Mouse (Mus musculus): ENCODE data around the gene Cpt1a. TPM values are rescaled to one million over a fixed set of nuclear protein-coding genes. Genes with fewer than 3 reads are reported as not detected.

Gene Cpt1a
- total and polyA plus RNA-seq, 2 experiments = 162 to 182 TPM

- Histone ChIP-seq H3K9ac (ENCODE audit: low read depth, low read length) (no peak overlapping the region), H3K79me2 (ENCODE audit: control insufficient read depth, insufficient read depth, low read length) (no peaks in the 10 kb centered on the region), H3K27ac (replicated peaks; ENCODE audit: insufficient read depth, low read depth, low read length) (no peak overlapping the region), H3K4me3 (ENCODE audit: insufficient read depth, low read depth, low read length) (no peak overlapping the region), H3K36me3 (ENCODE audit: control insufficient read depth, insufficient read depth, low read length) (no peaks in the 10 kb centered on the region), H3K27me3 (ENCODE audit: control insufficient read depth, insufficient read depth, low read length) (no peaks in the 10 kb centered on the region), H3K4me1 (ENCODE audit: control insufficient read depth, insufficient read depth, low read length) (no peaks in the 10 kb centered on the region)
- no peak for TF ChIP-seq CTCF (IDR thresholded peaks at IDR 0.05; ENCODE audit: low read depth, low read length)
- TF ChIP-seq POLR2A (IDR thresholded peaks at IDR 0.05; ENCODE audit: extremely low read depth, insufficient read depth, low read length) = no peak
- 79% methylated on average over 4 of the region's 4 CpGs for WGBS
- DNase-seq (ENCODE audit: extremely low read depth, low read depth, low spot score) = no peak
These were observed 18.1 kb upstream of the Cpt1a start for GRCm38 (mm10) chr19:3304017-3304416.

GRCm38 (mm10) chr19:3307175-3307949, 14.8 kb upstream of the Cpt1a start:
- no peaks in the 10 kb centered on the region for H3K4me1 ChIP-seq (ENCODE audit: control insufficient read depth, insufficient read depth, low read length)
- no peaks in the 10 kb centered on the region for H3K27me3 ChIP-seq (ENCODE audit: control insufficient read depth, insufficient read depth, low read length)
- H3K4me3 ChIP-seq (ENCODE audit: insufficient read depth, low read depth, low read length) = no peak overlapping the region
- DNase-seq (ENCODE audit: extremely low read depth, low read depth, low spot score) = no peak
- no peaks in the 10 kb centered on the region for H3K79me2 ChIP-seq (ENCODE audit: control insufficient read depth, insufficient read depth, low read length)
- no peak overlapping the region for H3K27ac ChIP-seq (replicated peaks; ENCODE audit: insufficient read depth, low read depth, low read length)
- TF ChIP-seq CTCF (IDR thresholded peaks at IDR 0.05; ENCODE audit: low read depth, low read length) (no peak), POLR2A (IDR thresholded peaks at IDR 0.05; ENCODE audit: extremely low read depth, insufficient read depth, low read length) (no peak)
- 76% methylated on average over 16 of the region's 16 CpGs for WGBS
- no peaks in the 10 kb centered on the region for H3K36me3 ChIP-seq (ENCODE audit: control insufficient read depth, insufficient read depth, low read length)
- H3K9ac ChIP-seq (ENCODE audit: low read depth, low read length) = no peak overlapping the region

GRCm38 (mm10) chr19:3319341-3319740, 2.8 kb upstream of the Cpt1a start:
- peaks cover 21% of the 10 kb centered on the region for H3K4me1 ChIP-seq (ENCODE audit: control insufficient read depth, insufficient read depth, low read length)
- peak overlapping the region; percentile 82 for H3K27ac ChIP-seq (replicated peaks; ENCODE audit: insufficient read depth, low read depth, low read length)
- no peak for TF ChIP-seq POLR2A (IDR thresholded peaks at IDR 0.05; ENCODE audit: extremely low read depth, insufficient read depth, low read length)
- no peak overlapping the region for H3K4me3 ChIP-seq (ENCODE audit: insufficient read depth, low read depth, low read length)
- no peaks in the 10 kb centered on the region for H3K79me2 ChIP-seq (ENCODE audit: control insufficient read depth, insufficient read depth, low read length)
- no peak overlapping the region for H3K9ac ChIP-seq (ENCODE audit: low read depth, low read length)
- 29% methylated on average over 2 of the region's 2 CpGs for WGBS
- peak; percentile 78 for DNase-seq (ENCODE audit: extremely low read depth, low read depth, low spot score)
- no peaks in the 10 kb centered on the region for H3K27me3 ChIP-seq (ENCODE audit: control insufficient read depth, insufficient read depth, low read length)
- H3K36me3 ChIP-seq (ENCODE audit: control insufficient read depth, insufficient read depth, low read length) = no peaks in the 10 kb centered on the region

GRCm38 (mm10) chr19:3320086-3320485, 2.0 kb upstream of the Cpt1a start:
- H3K79me2 ChIP-seq (ENCODE audit: control insufficient read depth, insufficient read depth, low read length) = no peaks in the 10 kb centered on the region
- 26% methylated on average over 7 of the region's 7 CpGs for WGBS
- H3K27ac ChIP-seq (replicated peaks; ENCODE audit: insufficient read depth, low read depth, low read length) = peak overlapping the region; percentile 82
- TF ChIP-seq CTCF (IDR thresholded peaks at IDR 0.05; ENCODE audit: low read depth, low read length) (no peak), POLR2A (IDR thresholded peaks at IDR 0.05; ENCODE audit: extremely low read depth, insufficient read depth, low read length) (no peak)
- DNase-seq (ENCODE audit: extremely low read depth, low read depth, low spot score) = peak; percentile 98
- H3K4me1 ChIP-seq (ENCODE audit: control insufficient read depth, insufficient read depth, low read length) = peaks cover 21% of the 10 kb centered on the region
- no peaks in the 10 kb centered on the region for H3K36me3 ChIP-seq (ENCODE audit: control insufficient read depth, insufficient read depth, low read length)
- no peaks in the 10 kb centered on the region for H3K27me3 ChIP-seq (ENCODE audit: control insufficient read depth, insufficient read depth, low read length)
- peak overlapping the region; percentile 26 for H3K9ac ChIP-seq (ENCODE audit: low read depth, low read length)
- no peak overlapping the region for H3K4me3 ChIP-seq (ENCODE audit: insufficient read depth, low read depth, low read length)

GRCm38 (mm10) chr19:3320801-3321200, 1.3 kb upstream of the Cpt1a start:
- no peak overlapping the region for H3K9ac ChIP-seq (ENCODE audit: low read depth, low read length)
- no peak for TF ChIP-seq POLR2A (IDR thresholded peaks at IDR 0.05; ENCODE audit: extremely low read depth, insufficient read depth, low read length)
- TF ChIP-seq CTCF (IDR thresholded peaks at IDR 0.05; ENCODE audit: low read depth, low read length) = peak; percentile 53; the same call in 1 of the 2 replicates
- H3K27me3 ChIP-seq (ENCODE audit: control insufficient read depth, insufficient read depth, low read length) = no peaks in the 10 kb centered on the region
- DNase-seq (ENCODE audit: extremely low read depth, low read depth, low spot score) = peak; percentile 62
- 42% methylated on average over 3 of the region's 3 CpGs for WGBS
- H3K4me1 ChIP-seq (ENCODE audit: control insufficient read depth, insufficient read depth, low read length) = peaks cover 21% of the 10 kb centered on the region
- no peaks in the 10 kb centered on the region for H3K79me2 ChIP-seq (ENCODE audit: control insufficient read depth, insufficient read depth, low read length)
- H3K27ac ChIP-seq (replicated peaks; ENCODE audit: insufficient read depth, low read depth, low read length) = peak overlapping the region; percentile 93
- H3K4me3 ChIP-seq (ENCODE audit: insufficient read depth, low read depth, low read length) = no peak overlapping the region
- no peaks in the 10 kb centered on the region for H3K36me3 ChIP-seq (ENCODE audit: control insufficient read depth, insufficient read depth, low read length)

- peak; percentile 49 for DNase-seq (ENCODE audit: extremely low read depth, low read depth, low spot score)
- Histone ChIP-seq H3K27me3 (ENCODE audit: control insufficient read depth, insufficient read depth, low read length) (no peaks in the 10 kb centered on the region), H3K9ac (ENCODE audit: low read depth, low read length) (peak overlapping the region; percentile 16), H3K4me1 (ENCODE audit: control insufficient read depth, insufficient read depth, low read length) (peaks cover 21% of the 10 kb centered on the region), H3K36me3 (ENCODE audit: control insufficient read depth, insufficient read depth, low read length) (no peaks in the 10 kb centered on the region), H3K27ac (replicated peaks; ENCODE audit: insufficient read depth, low read depth, low read length) (peak overlapping the region; percentile 93), H3K79me2 (ENCODE audit: control insufficient read depth, insufficient read depth, low read length) (no peaks in the 10 kb centered on the region), H3K4me3 (ENCODE audit: insufficient read depth, low read depth, low read length) (peak overlapping the region; percentile 88)
- TF ChIP-seq CTCF (IDR thresholded peaks at IDR 0.05; ENCODE audit: low read depth, low read length) (no peak), POLR2A (IDR thresholded peaks at IDR 0.05; ENCODE audit: extremely low read depth, insufficient read depth, low read length) (0 out of 2 replicates have a peak, but pooled peaks have one; percentile 7)
- WGBS = 4% methylated on average over 11 of the region's 11 CpGs
These were observed 517 bp upstream of the Cpt1a start for GRCm38 (mm10) chr19:3321617-3322016.
